Mouse (Mus musculus): ENCODE data around the gene 2510039O18Rik. TPM values are rescaled to one million over a fixed set of nuclear protein-coding genes. Genes with fewer than 3 reads are reported as not detected.

The 2510039O18Rik gene
- polyA plus RNA-seq, 1 experiment: 83.1 TPM

DNA sequence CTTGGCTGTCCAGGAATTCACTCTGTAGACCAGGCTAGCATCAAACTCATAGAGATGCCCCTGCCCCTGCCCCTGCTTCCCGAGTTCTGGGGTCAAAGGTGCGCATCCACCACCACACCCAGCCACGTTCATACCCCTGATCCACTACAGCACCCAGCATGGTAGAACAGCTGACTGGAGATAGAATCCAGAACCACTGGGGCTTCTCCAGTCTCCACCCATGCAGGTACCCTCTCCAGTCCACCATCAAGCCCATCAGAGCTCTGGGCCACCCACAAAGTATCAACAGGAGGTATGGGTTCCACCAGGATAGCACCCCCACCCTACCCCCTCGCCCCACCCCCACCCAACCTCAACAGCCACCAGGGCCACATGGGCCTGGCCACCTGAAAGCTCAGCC is 6.1 kb upstream of the 2510039O18Rik start:
- no peak for DNase-seq (ENCODE audit: low read depth, low spot score)
- WGBS: 70% methylated on average over 4 of the region's 4 CpGs

DNA sequence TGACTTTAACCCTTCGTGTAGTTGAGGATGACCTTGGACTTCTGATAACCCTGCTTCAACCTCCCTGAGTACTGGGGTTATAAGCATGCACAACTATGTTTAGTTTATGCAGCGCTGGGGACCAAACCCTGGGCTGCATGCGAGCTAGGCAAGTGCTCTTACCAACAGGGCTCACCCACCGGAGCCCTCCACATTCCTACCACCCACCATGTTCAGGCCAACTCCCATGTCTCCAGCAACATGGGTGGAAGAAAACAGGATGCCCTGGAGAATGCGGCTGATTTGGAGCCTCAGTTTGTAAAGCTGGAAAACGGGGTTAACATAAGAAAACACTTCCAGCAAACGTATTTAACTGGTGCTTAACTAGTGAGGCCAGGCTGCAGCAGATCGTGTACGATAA is 4.8 kb upstream of the 2510039O18Rik start:
- no peak for DNase-seq (ENCODE audit: low read depth, low spot score)
- WGBS: 19% methylated on average over 9 of the region's 9 CpGs

GRCm38 (mm10) chr4:147936331-147936954 is 4.3 kb upstream of the 2510039O18Rik start, which contains the start of gene Plod1:
Plod1 (minus strand) TSS chr4:147936767.
- WGBS: under 1% methylated on average over 51 of the region's 51 CpGs
- DNase-seq (ENCODE audit: low read depth, low spot score): no peak

DNA sequence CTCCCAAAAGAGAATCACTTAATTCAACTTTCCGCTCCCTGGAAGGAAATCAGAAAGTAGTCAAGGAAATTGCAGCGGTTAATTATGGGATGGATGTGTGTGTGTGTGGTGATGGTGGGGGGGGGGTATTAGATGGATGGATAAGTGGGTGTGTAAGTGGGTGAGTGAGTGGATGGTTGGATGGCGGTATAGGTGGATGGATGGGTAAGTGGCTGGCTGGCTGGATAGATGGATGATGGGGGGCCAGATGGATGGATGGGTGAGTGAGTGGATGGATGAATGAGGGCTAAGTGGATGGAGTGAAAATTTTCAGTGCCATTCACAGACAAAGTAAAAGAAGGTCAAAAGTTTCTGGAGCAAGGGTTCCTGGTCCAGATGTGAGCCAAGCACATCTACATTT is 3.7 kb upstream of the 2510039O18Rik start:
- no peak for DNase-seq (ENCODE audit: low read depth, low spot score)
- 33% methylated on average over 3 of the region's 3 CpGs for WGBS

- WGBS: 70% methylated on average over 5 of the region's 5 CpGs
- DNase-seq (ENCODE audit: low read depth, low spot score): no peak
These were observed 3.2 kb upstream of the 2510039O18Rik start for GRCm38 (mm10) chr4:147937486-147937885.

DNA sequence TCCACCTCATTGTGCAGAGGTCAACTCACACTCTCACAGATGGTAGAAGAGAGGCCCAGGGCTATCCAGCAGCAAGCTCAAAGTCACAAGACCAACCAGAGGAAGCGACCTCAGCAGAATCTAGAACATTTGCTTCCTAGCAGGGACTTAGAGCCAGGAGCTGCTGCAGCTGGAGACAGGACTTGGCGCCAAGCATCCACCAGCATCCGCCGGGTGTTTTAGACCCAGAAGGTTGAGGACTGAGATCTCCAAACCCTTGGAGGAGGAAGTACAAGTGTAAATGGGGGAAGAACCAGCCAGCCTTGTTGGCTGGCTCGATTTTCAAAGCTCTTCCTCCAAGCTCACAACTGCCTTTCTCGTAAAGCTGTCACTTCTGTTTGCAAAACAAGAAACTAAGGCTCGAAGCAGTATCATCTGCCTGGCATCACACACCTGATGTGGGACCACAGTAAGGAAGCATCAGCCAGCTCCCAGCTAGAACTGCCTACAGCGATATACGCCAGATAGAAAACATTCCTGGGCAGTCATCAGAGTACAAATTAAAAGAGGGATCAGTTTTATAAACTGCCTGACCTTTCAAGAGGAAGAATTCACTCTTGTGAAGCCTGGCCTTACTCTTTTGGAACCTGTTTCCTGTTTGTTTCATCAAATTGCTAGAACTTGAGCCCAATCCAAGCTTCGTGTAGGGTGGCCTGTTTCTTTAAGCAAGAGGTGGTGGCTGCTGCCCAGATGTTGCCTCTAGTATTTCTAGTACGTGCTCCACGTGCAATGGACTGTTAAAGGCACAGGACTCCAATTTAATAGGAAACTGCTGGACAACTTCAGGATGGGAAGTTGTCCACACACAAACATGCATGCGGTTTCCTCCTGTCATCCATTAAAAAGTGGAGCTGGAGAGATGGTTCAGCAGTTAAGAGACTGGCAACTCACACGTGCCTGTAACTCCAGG is 2.3 kb upstream of the 2510039O18Rik start:
- 31% methylated on average over 14 of the region's 14 CpGs for WGBS
- DNase-seq (ENCODE audit: low read depth, low spot score): no peak

DNA sequence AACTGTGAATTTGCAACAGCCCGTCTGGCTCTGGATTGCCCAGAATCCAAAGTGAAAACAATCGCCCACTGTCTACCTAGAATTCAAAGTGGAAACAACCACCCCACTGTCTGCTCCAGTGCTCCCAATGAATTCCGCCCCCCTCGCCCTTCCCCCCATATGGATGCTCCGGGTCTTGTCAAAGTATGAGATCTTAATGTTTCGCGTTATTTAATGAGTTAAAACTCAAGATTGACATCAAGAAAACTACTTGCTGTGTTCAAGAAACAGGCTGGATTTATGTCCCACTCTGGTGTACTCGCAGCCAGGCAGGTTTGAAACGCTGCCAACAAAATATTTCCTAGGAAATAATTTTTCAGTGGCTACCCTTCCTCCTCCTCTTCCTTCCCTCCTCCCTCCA is 584 bp upstream of the 2510039O18Rik start:
- WGBS: 35% methylated on average over 9 of the region's 9 CpGs
- DNase-seq (ENCODE audit: low read depth, low spot score): no peak

DNA sequence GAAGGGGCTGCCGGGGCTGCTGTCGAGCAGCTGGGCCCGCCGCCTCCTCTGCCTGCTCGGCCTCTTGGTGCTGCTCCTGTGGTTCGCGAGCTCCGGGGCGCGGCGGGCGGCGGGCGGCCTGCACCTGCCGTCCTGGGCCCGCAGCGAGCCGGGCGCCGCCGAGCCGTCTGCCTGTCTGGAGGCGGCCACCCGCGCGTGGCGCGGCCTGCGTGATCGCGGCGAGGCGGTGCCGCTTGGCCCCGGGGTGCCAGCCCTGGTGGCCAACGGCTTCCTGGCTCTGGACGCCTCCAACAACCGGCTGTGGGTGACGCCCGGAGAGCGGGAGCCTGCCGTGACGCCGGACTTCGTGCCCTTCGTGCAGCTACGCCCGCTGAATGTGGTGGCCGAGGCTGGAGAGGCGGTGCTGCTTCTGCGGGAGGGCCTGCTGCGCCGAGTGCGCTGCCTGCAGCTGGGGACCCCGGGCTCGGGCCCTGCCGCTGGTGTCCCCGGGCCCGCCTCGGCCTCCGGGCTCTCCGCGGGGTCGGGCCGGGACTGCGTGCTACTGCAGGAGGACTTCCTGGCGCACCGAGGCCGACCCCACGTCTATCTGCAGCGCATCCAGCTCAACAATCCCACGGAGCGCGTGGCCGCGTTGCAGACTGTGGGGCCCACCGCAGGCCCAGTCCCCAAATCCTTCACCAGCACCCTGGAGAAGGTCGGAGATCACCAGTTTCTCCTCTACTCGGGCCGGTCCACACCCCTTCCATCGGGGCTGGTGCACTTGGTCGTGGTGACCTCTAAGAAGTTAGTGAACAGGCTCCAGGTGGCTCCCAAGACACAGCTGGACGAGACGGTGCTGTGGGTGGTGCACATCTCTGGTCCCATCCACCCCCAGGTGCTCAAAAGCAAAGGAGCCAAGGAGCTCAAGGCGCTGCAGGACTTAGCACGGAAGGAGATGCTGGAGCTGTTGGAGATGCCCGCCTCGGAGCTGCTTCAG is 638 bp downstream of the 2510039O18Rik start:
- 3% methylated on average over 86 of the region's 88 CpGs for WGBS
- no peak for DNase-seq (ENCODE audit: low read depth, low spot score)

- DNase-seq (ENCODE audit: low read depth, low spot score): no peak
- WGBS: 58% methylated on average over 1 of the region's 1 CpGs
These were observed 2.3 kb downstream of the 2510039O18Rik start for GRCm38 (mm10) chr4:147943005-147943404.

GRCm38 (mm10) chr4:147947511-147947910 is 6.8 kb downstream of the 2510039O18Rik start:
- WGBS: 27% methylated on average over 2 of the region's 2 CpGs
- no peak for DNase-seq (ENCODE audit: low read depth, low spot score)

- no peak for DNase-seq (ENCODE audit: low read depth, low spot score)
These were observed 12.9 kb downstream of the 2510039O18Rik start for GRCm38 (mm10) chr4:147953590-147953989.

DNA sequence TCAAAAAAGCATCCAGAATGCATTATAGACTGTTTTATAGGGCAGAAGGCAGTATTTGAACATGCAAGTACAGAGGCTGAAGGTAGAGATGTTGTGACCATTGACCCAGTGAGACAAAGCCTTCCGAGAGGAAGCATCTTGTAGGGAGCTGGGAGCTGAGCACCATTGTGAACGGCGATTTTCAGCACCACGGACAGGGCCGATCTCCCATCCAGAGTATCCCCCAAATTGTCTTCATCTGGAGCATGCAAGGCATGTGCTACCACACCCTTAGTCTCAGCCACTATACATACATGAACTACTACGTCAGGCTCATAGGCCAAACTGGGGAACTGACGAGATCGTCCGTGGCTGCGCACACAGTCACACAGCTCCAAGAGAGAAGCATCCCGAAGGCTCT is 16.4 kb downstream of the 2510039O18Rik start:
- no peak for DNase-seq (ENCODE audit: low read depth, low spot score)
- 45% methylated on average over 11 of the region's 11 CpGs for WGBS

More at GRCm38 (mm10) chr4:147953590-147953989, 12.9 kb downstream of the 2510039O18Rik start:
- WGBS: 3% methylated on average over 4 of the region's 4 CpGs

DNA sequence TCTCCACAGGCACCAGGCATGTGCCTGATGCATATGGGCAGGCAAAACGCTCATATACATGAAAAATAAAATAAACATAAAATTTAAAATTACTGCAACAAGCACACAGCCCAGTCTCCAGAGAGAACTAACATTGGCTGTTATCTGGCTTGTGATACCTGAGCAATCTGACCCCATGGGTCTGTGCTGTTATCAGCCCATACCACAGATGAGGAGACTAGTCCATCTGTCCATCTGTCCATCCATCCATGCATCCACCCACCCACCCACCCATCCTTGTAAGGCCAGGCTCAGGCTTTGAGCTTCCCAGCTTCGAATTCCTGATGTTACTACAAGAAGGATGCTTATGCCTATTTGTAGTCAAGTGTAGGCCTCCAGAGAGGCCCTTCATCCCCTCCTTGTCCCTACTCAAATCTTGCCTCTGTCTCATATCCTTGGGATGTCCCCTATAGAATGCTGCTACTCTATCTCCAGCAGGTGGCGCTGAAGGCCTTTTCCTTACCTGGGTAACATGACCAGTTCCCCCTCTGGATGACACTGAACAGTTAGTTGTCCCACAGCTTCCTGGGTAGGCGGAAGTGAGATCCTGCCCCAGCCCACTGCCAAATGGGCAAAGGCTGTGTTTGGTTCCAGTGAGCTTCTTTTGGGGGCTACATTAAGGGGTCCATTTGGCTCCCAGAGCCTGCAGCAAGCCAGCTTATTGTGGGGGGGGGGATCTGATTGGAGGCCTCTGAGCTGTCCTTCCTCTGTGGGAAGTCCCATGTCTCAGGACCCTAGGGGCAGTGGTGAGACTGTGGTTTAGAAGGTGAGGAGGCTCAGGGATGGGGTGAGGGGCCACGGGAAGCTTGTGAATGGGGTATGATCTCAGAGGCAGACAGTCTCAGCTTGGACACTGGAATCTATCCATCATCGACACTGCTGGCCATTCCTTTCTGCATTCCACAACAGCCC is 19.5 kb downstream of the 2510039O18Rik start:
- no peak for DNase-seq (ENCODE audit: low read depth, low spot score)
- WGBS: 36% methylated on average over 6 of the region's 6 CpGs

DNA sequence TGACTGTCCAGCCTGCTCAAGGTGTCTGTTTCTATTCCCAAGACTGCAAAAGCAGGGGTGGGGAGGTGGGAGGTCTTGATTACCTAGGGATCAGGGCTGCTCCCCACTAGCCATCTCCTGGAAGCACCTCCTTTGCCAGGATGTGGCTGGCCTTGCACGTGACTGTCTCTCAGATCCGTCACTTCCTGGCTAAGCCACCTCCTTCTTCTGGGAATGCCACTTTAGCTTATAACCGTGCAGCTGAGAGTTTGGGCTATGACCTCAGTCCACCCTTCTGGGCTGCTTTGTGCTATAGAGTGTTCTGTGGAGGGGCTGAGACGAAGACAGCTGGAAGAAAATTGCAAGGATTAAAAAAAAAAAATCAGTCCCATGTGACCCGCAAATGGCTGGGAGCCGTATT is 22.1 kb downstream of the 2510039O18Rik start:
- no peak for DNase-seq (ENCODE audit: low read depth, low spot score)
- 47% methylated on average over 6 of the region's 6 CpGs for WGBS

- 87% methylated on average over 15 of the region's 15 CpGs for WGBS
- DNase-seq (ENCODE audit: low read depth, low spot score): no peak
These were observed 22.9 kb downstream of the 2510039O18Rik start for GRCm38 (mm10) chr4:147963623-147964022.

GRCm38 (mm10) chr4:147965712-147966111 is 25.0 kb downstream of the 2510039O18Rik start:
- 63% methylated on average over 7 of the region's 7 CpGs for WGBS
- no peak for DNase-seq (ENCODE audit: low read depth, low spot score)

- no peak for DNase-seq (ENCODE audit: low read depth, low spot score)
- WGBS: 78% methylated on average over 2 of the region's 2 CpGs
These were observed 28.1 kb downstream of the 2510039O18Rik start for GRCm38 (mm10) chr4:147968816-147969215.

DNA sequence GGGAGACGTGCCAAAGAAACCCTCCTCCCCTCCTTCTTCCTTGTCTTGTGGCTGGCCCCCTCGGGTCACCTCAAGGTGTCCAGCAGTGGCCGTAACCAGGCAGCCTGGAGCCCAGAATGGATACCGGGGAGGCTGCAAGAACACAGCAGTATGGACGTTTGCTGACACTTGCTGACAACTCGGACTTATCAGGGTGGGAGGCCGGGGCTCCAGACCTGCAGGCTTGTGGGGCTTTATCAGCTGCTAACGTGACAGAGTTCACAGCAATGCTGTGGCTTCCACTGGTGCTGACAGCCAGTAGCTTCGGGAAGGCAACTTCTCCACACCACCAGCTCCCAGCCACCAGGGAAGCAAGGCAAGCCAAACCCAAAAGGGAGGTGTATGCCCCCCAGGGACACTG is 28.6 kb downstream of the 2510039O18Rik start:
- 46% methylated on average over 9 of the region's 9 CpGs for WGBS
- no peak for DNase-seq (ENCODE audit: low read depth, low spot score)

DNA sequence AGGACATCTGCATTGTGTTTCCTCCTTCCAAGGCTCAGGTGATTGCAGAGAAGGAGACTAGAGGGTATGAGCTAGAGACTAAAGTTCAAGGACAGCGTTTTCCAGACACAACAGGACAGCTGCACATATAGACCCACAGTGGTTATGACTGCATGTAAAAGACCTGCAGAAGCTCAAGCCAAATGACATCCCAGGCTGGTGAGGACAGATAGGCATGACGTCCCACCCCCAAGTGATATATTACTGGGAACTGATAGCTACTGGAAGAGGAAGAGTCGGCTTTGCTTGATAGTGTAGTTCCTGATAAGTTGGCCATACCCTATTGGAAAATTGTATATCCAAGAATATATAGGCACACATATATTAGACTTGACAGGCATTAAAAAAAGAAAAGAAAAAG is 35.5 kb downstream of the 2510039O18Rik start:
- WGBS: 73% methylated on average over 3 of the region's 3 CpGs
- DNase-seq (ENCODE audit: low read depth, low spot score): no peak
